Comparison of ENCODE assay signal across 8 mouse cellular contexts in the genomic region with DNA sequence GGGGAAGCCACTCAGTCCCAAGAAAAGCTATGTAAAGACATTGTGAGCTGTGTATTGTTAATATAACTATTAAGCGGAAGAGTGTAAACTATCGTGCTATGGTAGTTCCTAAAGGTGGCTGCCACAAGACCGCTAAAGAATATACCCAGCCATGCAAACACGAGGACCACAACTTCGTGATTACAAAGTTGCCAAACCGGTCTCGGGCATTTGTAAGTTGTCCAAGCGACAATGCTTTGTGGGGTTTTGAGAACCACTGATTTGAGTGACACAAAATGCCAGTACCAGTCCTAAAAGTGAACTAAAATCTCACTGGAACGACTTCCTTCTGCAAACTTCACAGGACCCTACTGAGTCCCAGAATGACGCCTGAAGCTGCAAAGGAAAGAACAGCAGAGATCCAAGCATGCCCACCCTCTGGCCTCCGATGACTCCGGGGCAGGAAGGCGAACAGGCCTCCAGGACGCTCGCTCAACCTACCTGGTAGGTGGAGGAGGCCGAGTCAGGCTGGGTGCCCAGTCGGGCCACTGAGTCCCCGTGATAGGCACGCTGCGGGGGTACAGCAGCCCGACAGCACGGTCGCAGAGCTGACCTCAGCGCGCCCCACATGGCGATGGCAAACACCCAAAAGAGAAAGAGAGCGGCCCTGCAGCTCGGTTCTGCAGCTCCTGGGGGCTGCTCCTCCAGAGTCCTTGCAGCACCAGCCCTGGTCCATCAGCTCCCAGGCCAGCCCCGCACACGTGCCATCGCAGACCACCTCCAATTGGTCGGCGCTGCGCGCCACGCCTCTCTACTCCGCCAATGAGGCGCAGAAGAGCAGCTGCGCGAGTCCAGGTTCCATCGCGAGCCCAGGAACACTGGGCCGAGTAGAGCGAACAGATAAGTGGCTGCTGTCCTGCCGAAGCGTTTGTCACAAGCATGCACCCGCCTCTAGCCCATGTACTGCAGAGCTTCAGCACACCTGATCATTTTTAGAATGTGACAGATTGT. TPM values are rescaled to one million over a fixed set of nuclear protein-coding genes. Genes with fewer than 3 reads are reported as not detected.
DNase-seq lines count a peak whose midpoint lies in the region; ATAC-seq and TF ChIP-seq lines count a peak whose summit lies in the region.

A gene (minus strand): TSS at position 734 of the 990 bp plus-strand sequence.

- 6% methylated on average over 47 of the region's 47 CpGs for WGBS in forebrain, embryonic 11.5 days
- 3% methylated on average over 47 of the region's 47 CpGs for WGBS in heart, embryonic 16.5 days
- WGBS in liver, embryonic 15.5 days (ENCODE audit: insufficient replicate concordance) = 3% methylated on average over 46 of the region's 47 CpGs
- 6% methylated on average over 47 of the region's 47 CpGs for WGBS in neural tube, embryonic 12.5 days

- dilution Hi-C loops in CH12.LX (cut with MboI; ENCODE audit: extremely low pct_ligation_motif_present, extremely low pct_unique_long_range_greater_than_20kb, low sequenced_read_pairs) = no loop called here

- H3K9me3 ChIP-seq in CH12.LX (replicated peaks; ENCODE audit: low read length) = no peaks in the 10 kb centered on the region
- no peaks in the 10 kb centered on the region for H3K9me3 ChIP-seq in forebrain, embryonic 11.5 days (ENCODE audit: control insufficient read depth, low read length)
- H3K9me3 ChIP-seq in heart, embryonic 16.5 days (replicated peaks; ENCODE audit: control insufficient read depth, low read length) = no peaks in the 10 kb centered on the region
- H3K9me3 ChIP-seq in liver, embryonic 15.5 days (replicated peaks) = no peaks in the 10 kb centered on the region
- H3K9me3 ChIP-seq in neural tube, embryonic 12.5 days = no peaks in the 10 kb centered on the region

- no peak for TF ChIP-seq EP300 in CH12.LX (IDR thresholded peaks at IDR 0.05; ENCODE audit: low read length)

- peak within 1 kb of the TSS; percentile 87 for H3K4me2 ChIP-seq in CH12.LX (ENCODE audit: insufficient read depth, low read depth, poor library complexity, severe bottlenecking)
- peak within 1 kb of the TSS; percentile 73 for H3K4me2 ChIP-seq in forebrain, embryonic 11.5 days (ENCODE audit: low read depth, low read length, severe bottlenecking)
- H3K4me2 ChIP-seq in heart, embryonic 16.5 days (ENCODE audit: low read depth, low read length) = peak within 1 kb of the TSS; percentile 97
- H3K4me2 ChIP-seq in liver, embryonic 15.5 days = peak within 1 kb of the TSS; percentile 93
- peak within 1 kb of the TSS; percentile 91 for H3K4me2 ChIP-seq in neural tube, embryonic 12.5 days (replicated peaks)

- peak; percentile 100 for ATAC-seq in forebrain, embryonic 11.5 days (replicated peaks; ENCODE audit: low FRiP score)
- peak; percentile 100 for ATAC-seq in heart, embryonic 16.5 days (replicated peaks; ENCODE audit: extremely low read depth, insufficient read depth, low FRiP score)
- peak; percentile 100 for ATAC-seq in liver, embryonic 15.5 days (ENCODE audit: insufficient read depth)
- ATAC-seq in neural tube, embryonic 12.5 days (ENCODE audit: low FRiP score, low read depth) = peak; percentile 100

- no peak for TF ChIP-seq RAD21 in CH12.LX (IDR thresholded peaks at IDR 0.05; ENCODE audit: low read depth, low read length)

- peak; percentile 91 for TF ChIP-seq POLR2A in CH12.LX (IDR thresholded peaks at IDR 0.05; ENCODE audit: low read depth, low read length)

- no peaks in the 10 kb centered on the region for H3K27me3 ChIP-seq in CH12.LX (replicated peaks)
- no peaks in the 10 kb centered on the region for H3K27me3 ChIP-seq in forebrain, embryonic 11.5 days (ENCODE audit: control insufficient read depth, insufficient read depth, low read length)
- no peaks in the 10 kb centered on the region for H3K27me3 ChIP-seq in heart, embryonic 16.5 days (ENCODE audit: control insufficient read depth, insufficient read depth, low read length)
- H3K27me3 ChIP-seq in liver, embryonic 15.5 days = no peaks in the 10 kb centered on the region
- H3K27me3 ChIP-seq in neural tube, embryonic 12.5 days (replicated peaks) = no peaks in the 10 kb centered on the region

- peak within 1 kb of the TSS; percentile 75 to 89 (median 83) for H3K4me3 ChIP-seq in CH12.LX (replicated peaks in 1 of 3; ENCODE audit: low read depth in 2 of 3, low read length in 2 of 3, poor library complexity in 1 of 3)
- peak within 1 kb of the TSS; percentile 68 for H3K4me3 ChIP-seq in forebrain, embryonic 11.5 days (ENCODE audit: low read depth, low read length)
- H3K4me3 ChIP-seq in heart, embryonic 16.5 days (ENCODE audit: low read length) = peak within 1 kb of the TSS; percentile 85
- H3K4me3 ChIP-seq in liver, embryonic 15.5 days (replicated peaks) = peak within 1 kb of the TSS; percentile 69
- peak within 1 kb of the TSS; percentile 68 for H3K4me3 ChIP-seq in neural tube, embryonic 12.5 days

- H3K9ac ChIP-seq in CH12.LX (ENCODE audit: insufficient read depth, low read depth) = peak within 1 kb of the TSS; percentile 83
- peak within 1 kb of the TSS; percentile 80 for H3K9ac ChIP-seq in forebrain, embryonic 11.5 days (ENCODE audit: low read length)
- H3K9ac ChIP-seq in heart, embryonic 16.5 days (ENCODE audit: low read length) = peak within 1 kb of the TSS; percentile 89
- H3K9ac ChIP-seq in liver, embryonic 15.5 days = peak within 1 kb of the TSS; percentile 58
- H3K9ac ChIP-seq in neural tube, embryonic 12.5 days = peak within 1 kb of the TSS; percentile 80

- peaks cover 4 to 10% of the 10 kb centered on the region in 2 experiments for H3K36me3 ChIP-seq in CH12.LX (replicated peaks in 1 of 2; ENCODE audit: control insufficient read depth in 1 of 2, insufficient read depth in 1 of 2, low read length in 1 of 2)
- H3K36me3 ChIP-seq in forebrain, embryonic 11.5 days (ENCODE audit: control insufficient read depth, insufficient read depth, low read length) = no peaks in the 10 kb centered on the region; the same call in 1 of the 2 replicates
- peaks cover 5% of the 10 kb centered on the region; the same call in 1 of the 2 replicates for H3K36me3 ChIP-seq in heart, embryonic 16.5 days (ENCODE audit: control insufficient read depth, insufficient read depth)
- peaks cover 5% of the 10 kb centered on the region for H3K36me3 ChIP-seq in liver, embryonic 15.5 days (replicated peaks)
- no peaks in the 10 kb centered on the region; the same call in 1 of the 2 replicates for H3K36me3 ChIP-seq in neural tube, embryonic 12.5 days

- peak; percentile 92 for DNase-seq in CH12.LX (ENCODE audit: extremely low read depth)
- DNase-seq in c-Kit-positive CD71-positive TER-119-negative erythroid progenitor cells, embryonic 14.5 days (ENCODE audit: low read depth) = peak; percentile 92
- peak; percentile 94 for DNase-seq in forebrain, embryonic 11.5 days (ENCODE audit: low spot score)
- DNase-seq in kidney, postnatal 36 days = peak; percentile 90 to 92
- DNase-seq in telencephalon, adult 2 months (ENCODE audit: low read depth, low spot score) = peak; percentile 93

- H3K4me1 ChIP-seq in CH12.LX (ENCODE audit: control insufficient read depth in 1 of 2, insufficient read depth in 2 of 2) = peaks cover 2 to 23% of the 10 kb centered on the region in 2 experiments
- H3K4me1 ChIP-seq in forebrain, embryonic 11.5 days (replicated peaks; ENCODE audit: control insufficient read depth, insufficient read depth, low read length) = 0 out of 2 replicates have a peak, but pooled peaks cover 3% of the 10 kb centered on the region
- peaks cover 15% of the 10 kb centered on the region for H3K4me1 ChIP-seq in heart, embryonic 16.5 days (ENCODE audit: control insufficient read depth, insufficient read depth, low read length)
- peaks cover 33% of the 10 kb centered on the region for H3K4me1 ChIP-seq in liver, embryonic 15.5 days (replicated peaks)
- H3K4me1 ChIP-seq in neural tube, embryonic 12.5 days = peaks cover 11% of the 10 kb centered on the region

- no peak for TF ChIP-seq CTCF in CH12.LX (conservative IDR thresholded peaks at IDR 0.05 in 1 of 2, IDR thresholded peaks at IDR 0.05 in 1 of 2; ENCODE audit: low read depth in 2 of 2, low read length in 2 of 2)

- H3K79me2 ChIP-seq in CH12.LX (replicated peaks; ENCODE audit: control insufficient read depth, extremely low read depth, insufficient read depth, poor library complexity, severe bottlenecking) = no peaks in the 10 kb centered on the region

- in situ Hi-C loops in CH12.LX (cut with MboI; ENCODE audit: low pct_ligation_motif_present, low pct_unique_long_range_greater_than_20kb, low sequenced_read_pairs) = no loop called here

- H3K27ac ChIP-seq in CH12.LX (ENCODE audit: insufficient read depth, low read depth) = peak within 1 kb of the TSS; percentile 40; the same call in 1 of the 2 replicates
- H3K27ac ChIP-seq in forebrain, embryonic 11.5 days (ENCODE audit: low read depth, low read length) = no peak within 1 kb of the TSS
- peak within 1 kb of the TSS; percentile 77 for H3K27ac ChIP-seq in heart, embryonic 16.5 days (ENCODE audit: low read length)
- H3K27ac ChIP-seq in liver, embryonic 15.5 days (replicated peaks) = peak within 1 kb of the TSS; percentile 59
- H3K27ac ChIP-seq in neural tube, embryonic 12.5 days = no peak within 1 kb of the TSS

TF ChIP-seq in CH12.LX, 34 proteins besides CTCF, POLR2A, EP300 and RAD21 (continues in another document):
- TF ChIP-seq HCFC1 (IDR thresholded peaks at IDR 0.05; ENCODE audit: low read depth, low read length) (peak; percentile 67), KAT2A (IDR thresholded peaks at IDR 0.05; ENCODE audit: insufficient replicate concordance, low read length) (0 out of 2 replicates have a peak, but pooled peaks have one; percentile 39), ELF1 (IDR thresholded peaks at IDR 0.05; ENCODE audit: low read depth, low read length) (0 out of 2 replicates have a peak, but pooled peaks have one; percentile 25), USF1 (IDR thresholded peaks at IDR 0.05; ENCODE audit: low read depth, low read length) (peak; percentile 93), E2F4 (IDR thresholded peaks at IDR 0.05; ENCODE audit: insufficient replicate concordance, low read depth, low read length) (no peak), NELFE (IDR thresholded peaks at IDR 0.05; ENCODE audit: low read depth, low read length) (peak; percentile 81), MXI1 (IDR thresholded peaks at IDR 0.05; ENCODE audit: low read depth, low read length) (peak; percentile 85), TCF12 (IDR thresholded peaks at IDR 0.05; ENCODE audit: low read depth, low read length) (peak; percentile 84), SIN3A (IDR thresholded peaks at IDR 0.05; ENCODE audit: low read length) (peak; percentile 91), PAX5 (IDR thresholded peaks at IDR 0.05; ENCODE audit: low read length) (no peak), SMC3 (IDR thresholded peaks at IDR 0.05; ENCODE audit: low read depth, low read length) (no peak)

RNA-seq across cellular contexts. Expression of the gene that starts here (rescaled TPM):
- 19.5 and 20.6 TPM in 2 replicates for total RNA-seq in CH12.LX (2012; rRNA removed)
- total RNA-seq in CH12.LX (2014; rRNA removed) = 22.3 and 26.2 TPM in 2 replicates
- 19.0 and 21.7 TPM in 2 replicates for polyA plus RNA-seq in CH12.LX (2012; ENCODE audit: insufficient read length, low read depth)
- 33.0 and 37.7 TPM in 2 replicates for polyA plus RNA-seq in forebrain, embryonic 11.5 days (2014; fragmentation: Nextera tagmentation; extraction: Ambion mirVana)
- polyA plus RNA-seq in heart, embryonic 16.5 days (2015; fragmentation: Nextera tagmentation; extraction: Ambion mirVana) = 33.4 and 36.3 TPM in 2 replicates
- 19.4 and 22.5 TPM in 2 replicates for polyA plus RNA-seq in liver, embryonic 15.5 days (2015; fragmentation: Nextera tagmentation; extraction: Ambion mirVana)
- polyA plus RNA-seq in neural tube, embryonic 12.5 days (2016; fragmentation: Nextera tagmentation; extraction: Ambion mirVana) = 33.7 and 35.3 TPM in 2 replicates

Comparison
In these comparisons a context has a peak if more than half of its experiments do, and no peak if none do; other contexts are left out.
1. H3K27ac ChIP-seq: peak in CH12.LX (single experiment), heart, embryonic 16.5 days (single experiment) and liver, embryonic 15.5 days (single experiment); none in forebrain, embryonic 11.5 days (single experiment) and neural tube, embryonic 12.5 days (single experiment).
2. Peak in every context shown above with its lines, with median percentiles within 50 percentile points of each other: DNase-seq, H3K4me2 ChIP-seq, H3K4me3 ChIP-seq, H3K9ac ChIP-seq and ATAC-seq.